Mouse (Mus musculus): ENCODE data around the gene Clec2l. TPM values are rescaled to one million over a fixed set of nuclear protein-coding genes. Genes with fewer than 3 reads are reported as not detected.

The Clec2l gene
- polyA plus RNA-seq (2012; rRNA removed), result 3.6 and 7.1 TPM in 2 replicates

GRCm38 (mm10) chr6:38662714-38663615, at the start of gene Clec2l:
TSS of gene Clec2l (plus strand) at chr6:38663069.

GRCm38 (mm10) chr6:38636852-38637618, 25.8 kb upstream of the Clec2l start, which contains the start of gene Klrg2:
TSS of gene Klrg2 (minus strand) at chr6:38637242.

Other genes with a start within 250 kb of the Clec2l start
- gene Ubn2, start 229.1 kb upstream of the Clec2l start, polyA plus RNA-seq (2012; rRNA removed), result 19.9 and 29.3 TPM in 2 replicates
- gene Fmc1, start 129.6 kb upstream of the Clec2l start, polyA plus RNA-seq (2012; rRNA removed), result 57.8 and 84.6 TPM in 2 replicates
- 154 and 157 TPM in 2 replicates for gene Luc7l2, start 111.7 kb upstream of the Clec2l start, polyA plus RNA-seq (2012; rRNA removed)
- 0.04 and 0.11 TPM in 2 replicates for gene Klrg2, start 25.8 kb upstream of the Clec2l start, polyA plus RNA-seq (2012; rRNA removed)
- 1.3 and 2.1 TPM in 2 replicates for gene Tbxas1, start 212.3 kb downstream of the Clec2l start, polyA plus RNA-seq (2012; rRNA removed)
- 23.3 and 29.4 TPM in 2 replicates for gene Hipk2, start 213.1 kb downstream of the Clec2l start, polyA plus RNA-seq (2012; rRNA removed)